15 mouse cellular contexts compared by ENCODE assay signal in the genomic region with DNA sequence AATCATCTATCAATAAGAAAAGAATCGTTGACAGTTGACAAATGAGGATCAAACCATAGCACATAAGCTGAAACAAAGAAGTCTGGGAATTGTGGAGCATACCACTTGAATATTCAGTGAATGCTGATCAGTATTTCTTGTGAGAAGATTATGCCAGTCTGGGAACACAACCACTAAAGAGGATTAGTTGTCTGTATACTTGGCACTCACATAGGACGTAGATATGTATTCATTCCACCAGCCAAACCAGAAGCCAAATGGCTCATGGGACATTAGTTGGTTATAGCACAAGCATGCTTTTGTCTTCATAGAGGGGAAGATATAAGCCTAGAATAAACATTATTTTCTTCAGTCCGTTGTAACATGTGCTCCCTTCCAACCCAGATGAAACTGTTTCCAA.
"Had no signal": no experiment of that assay in that cellular context is flagged by ENCODE, and none has a peak within 500 bp of the region (broad histone marks: within the 10 kb centered on the region; RNA-seq: fewer than 3 reads in every experiment).

No protein-coding gene starts in this region.

- H3K4me1 ChIP-seq: limb, embryonic 15.5 days; liver, embryonic 12.5 days; neural tube, embryonic 15.5 days had no signal

- DNase-seq: kidney, adult 8-10 months; kidney, postnatal 36 days; layer of hippocampus, adult 9-11 months; layer of hippocampus, postnatal 36 days; lung, embryonic 14.5 days; lung, postnatal 10 days; lung, postnatal 4 days; spleen, adult 18-20 months; thymus, adult 18-20 months; thymus, postnatal 14 days had no signal

- H3K4me3 ChIP-seq: limb, embryonic 15.5 days; liver, embryonic 12.5 days; myocyte; neural tube, embryonic 15.5 days had no signal

- H3K9ac ChIP-seq: limb, embryonic 15.5 days; liver, embryonic 12.5 days; lung, embryonic 14.5 days; neural tube, embryonic 15.5 days had no signal

- H3K27ac ChIP-seq: kidney, postnatal 0 days; limb, embryonic 15.5 days; liver, embryonic 12.5 days; neural tube, embryonic 15.5 days had no signal

- H3K36me3 ChIP-seq: limb, embryonic 15.5 days; liver, embryonic 12.5 days; neural tube, embryonic 15.5 days had no signal

- H3K9me3 ChIP-seq: limb, embryonic 15.5 days; neural tube, embryonic 15.5 days had no signal

- H3K4me2 ChIP-seq: limb, embryonic 15.5 days; liver, embryonic 12.5 days; lung, embryonic 14.5 days; neural tube, embryonic 15.5 days had no signal

- H3K27me3 ChIP-seq: limb, embryonic 15.5 days; liver, embryonic 12.5 days; neural tube, embryonic 15.5 days had no signal

- ATAC-seq: liver, embryonic 12.5 days had no signal
